Mouse (Mus musculus) liver, embryonic 14.5 days (tissue): ENCODE measurements around the gene 1700018G05Rik.
"Not testable (repeated sequence)": the region's sequence is repeated elsewhere in the genome, so short reads cannot be mapped to it uniquely, and the experiment has no call there.

Experiments used
- CTCF ChIP-seq: IDR thresholded peaks from 2 replicates; pipeline ENCODE4 v1.5.1; 2016; ENCODE audit warnings: antibody characterized with exemption, low read depth, control low read depth
- EP300 ChIP-seq: IDR thresholded peaks from 2 replicates; pipeline ENCODE4 v1.6.1; 2016; ENCODE audit warnings: antibody characterized with exemption, low read depth

DNA sequence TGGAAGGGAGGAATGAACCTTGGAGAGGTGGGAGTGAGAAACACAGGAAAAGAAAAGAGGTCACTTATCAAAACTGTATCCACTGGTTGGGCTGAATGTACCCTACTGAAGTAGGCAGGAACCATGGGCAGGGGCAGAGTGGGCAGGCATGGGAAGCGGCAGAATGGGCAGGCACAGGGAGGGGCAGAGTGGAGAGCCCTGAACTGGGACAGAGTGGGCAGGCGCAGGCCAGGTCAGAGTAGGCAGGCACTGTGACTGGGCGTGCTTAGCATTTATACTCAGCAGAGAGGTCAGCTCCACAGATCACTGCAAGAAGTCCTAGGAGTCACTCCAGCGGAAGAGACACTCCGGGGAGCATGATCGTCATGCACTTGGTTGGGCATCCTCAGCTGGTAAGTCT, at the start of gene 1700018G05Rik:
- TF ChIP-seq CTCF, EP300: not testable (repeated sequence)
